Mouse (Mus musculus): Measurements from ENCODE around the gene Lck. TPM values are rescaled to one million over a fixed set of nuclear protein-coding genes. Genes with fewer than 3 reads are reported as not detected.

Gene Lck
- polyA plus RNA-seq, 1 experiment, result 2.1 TPM

- Histone ChIP-seq H3K79me2 (ENCODE audit: control insufficient read depth, insufficient read depth) (no peaks in the 10 kb centered on the region), H3K4me3 (no peak overlapping the region), H3K4me2 (ENCODE audit: low read depth) (no peak overlapping the region), H3ac (ENCODE audit: control insufficient read depth, insufficient read length) (no peak overlapping the region), H3K27me3 (ENCODE audit: control insufficient read depth, insufficient read depth, insufficient read length) (no peaks in the 10 kb centered on the region), H3K36me3 (ENCODE audit: control insufficient read depth, insufficient read depth) (no peaks in the 10 kb centered on the region)
- TF ChIP-seq MAX (IDR thresholded peaks at IDR 0.05; ENCODE audit: low read depth), result no peak
- TF ChIP-seq TCF12 (IDR thresholded peaks at IDR 0.05; ENCODE audit: insufficient read depth, poor library complexity, severe bottlenecking), result no peak
- TF ChIP-seq POLR2A (IDR thresholded peaks at IDR 0.05; ENCODE audit: insufficient read length, low read depth), result no peak
- TF ChIP-seq TCF3 (IDR thresholded peaks at IDR 0.05; ENCODE audit: insufficient read length, low read depth), result no peak
- TF ChIP-seq E2F4 (IDR thresholded peaks at IDR 0.05; ENCODE audit: insufficient read depth), result no peak
- TF ChIP-seq REST (IDR thresholded peaks at IDR 0.05; ENCODE audit: insufficient read depth, insufficient read length), result no peak
- TF ChIP-seq POLR2AphosphoS2 (IDR thresholded peaks at IDR 0.05; ENCODE audit: insufficient read length, low read depth), result no peak
- no peak for TF ChIP-seq MYOG (IDR thresholded peaks at IDR 0.05; ENCODE audit: control insufficient read depth in 1 of 3, insufficient read depth in 1 of 3, insufficient read length in 2 of 3, low read depth in 2 of 3)
- no peak for TF ChIP-seq MYOD1 (IDR thresholded peaks at IDR 0.05; ENCODE audit: control insufficient read depth in 1 of 3, insufficient read length in 2 of 3, low read depth in 2 of 3)
- no peak for TF ChIP-seq USF1 (IDR thresholded peaks at IDR 0.05; ENCODE audit: low read depth)
- no peak for TF ChIP-seq CEBPB (IDR thresholded peaks at IDR 0.05; ENCODE audit: insufficient read depth, poor library complexity, severe bottlenecking)
- TF ChIP-seq SRF (IDR thresholded peaks at IDR 0.05; ENCODE audit: control insufficient read depth, insufficient read length, low read depth), result no peak
Observed at GRCm38 (mm10) chr4:129508237-129508515, 65.3 kb downstream of the Lck start.

GRCm38 (mm10) chr4:129507434-129508236 lies 65.8 kb downstream of the Lck start:
- Histone ChIP-seq H3K4me2 (ENCODE audit: low read depth) (no peak overlapping the region), H3K36me3 (ENCODE audit: control insufficient read depth, insufficient read depth) (no peaks in the 10 kb centered on the region), H3ac (ENCODE audit: control insufficient read depth, insufficient read length) (no peak overlapping the region), H3K79me2 (ENCODE audit: control insufficient read depth, insufficient read depth) (no peaks in the 10 kb centered on the region), H3K27me3 (ENCODE audit: control insufficient read depth, insufficient read depth, insufficient read length) (no peaks in the 10 kb centered on the region), H3K4me3 (no peak overlapping the region)
- TF ChIP-seq E2F4 (IDR thresholded peaks at IDR 0.05; ENCODE audit: insufficient read depth), result no peak
- no peak for TF ChIP-seq MYOG (IDR thresholded peaks at IDR 0.05; ENCODE audit: control insufficient read depth in 1 of 3, insufficient read depth in 1 of 3, insufficient read length in 2 of 3, low read depth in 2 of 3)
- no peak for TF ChIP-seq USF1 (IDR thresholded peaks at IDR 0.05; ENCODE audit: low read depth)
- TF ChIP-seq TCF12 (IDR thresholded peaks at IDR 0.05; ENCODE audit: insufficient read depth, poor library complexity, severe bottlenecking), result no peak
- no peak for TF ChIP-seq POLR2AphosphoS2 (IDR thresholded peaks at IDR 0.05; ENCODE audit: insufficient read length, low read depth)
- no peak for TF ChIP-seq CEBPB (IDR thresholded peaks at IDR 0.05; ENCODE audit: insufficient read depth, poor library complexity, severe bottlenecking)
- TF ChIP-seq TCF3 (IDR thresholded peaks at IDR 0.05; ENCODE audit: insufficient read length, low read depth), result no peak
- no peak for TF ChIP-seq MAX (IDR thresholded peaks at IDR 0.05; ENCODE audit: low read depth)
- no peak for TF ChIP-seq REST (IDR thresholded peaks at IDR 0.05; ENCODE audit: insufficient read depth, insufficient read length)
- TF ChIP-seq MYOD1 (IDR thresholded peaks at IDR 0.05; ENCODE audit: control insufficient read depth in 1 of 3, insufficient read length in 2 of 3, low read depth in 2 of 3), result no peak
- TF ChIP-seq SRF (IDR thresholded peaks at IDR 0.05; ENCODE audit: control insufficient read depth, insufficient read length, low read depth), result no peak
- TF ChIP-seq POLR2A (IDR thresholded peaks at IDR 0.05; ENCODE audit: insufficient read length, low read depth), result no peak

- H3ac ChIP-seq (ENCODE audit: control insufficient read depth, insufficient read length), result no peak overlapping the region
Observed at GRCm38 (mm10) chr4:129505511-129505910, 67.9 kb downstream of the Lck start.

GRCm38 (mm10) chr4:129502901-129503444 lies 70.5 kb downstream of the Lck start:
- H3K4me2 ChIP-seq (ENCODE audit: low read depth), result no peak overlapping the region
- no peak overlapping the region for H3ac ChIP-seq (ENCODE audit: control insufficient read depth, insufficient read length)
- H3K36me3 ChIP-seq (ENCODE audit: control insufficient read depth, insufficient read depth), result no peaks in the 10 kb centered on the region
- H3K79me2 ChIP-seq (ENCODE audit: control insufficient read depth, insufficient read depth), result no peaks in the 10 kb centered on the region
- TF ChIP-seq MAX (IDR thresholded peaks at IDR 0.05; ENCODE audit: low read depth) (no peak), POLR2AphosphoS2 (IDR thresholded peaks at IDR 0.05; ENCODE audit: insufficient read length, low read depth) (no peak), CEBPB (IDR thresholded peaks at IDR 0.05; ENCODE audit: insufficient read depth, poor library complexity, severe bottlenecking) (no peak), USF1 (IDR thresholded peaks at IDR 0.05; ENCODE audit: low read depth) (no peak), E2F4 (IDR thresholded peaks at IDR 0.05; ENCODE audit: insufficient read depth) (no peak)
- H3K27me3 ChIP-seq (ENCODE audit: control insufficient read depth, insufficient read depth, insufficient read length), result no peaks in the 10 kb centered on the region
- no peak overlapping the region for H3K4me3 ChIP-seq

More at GRCm38 (mm10) chr4:129505511-129505910, 67.9 kb downstream of the Lck start:
- Histone ChIP-seq H3K79me2 (ENCODE audit: control insufficient read depth, insufficient read depth) (no peaks in the 10 kb centered on the region), H3K27me3 (ENCODE audit: control insufficient read depth, insufficient read depth, insufficient read length) (no peaks in the 10 kb centered on the region), H3K4me3 (no peak overlapping the region), H3K36me3 (ENCODE audit: control insufficient read depth, insufficient read depth) (no peaks in the 10 kb centered on the region), H3K4me2 (ENCODE audit: low read depth) (no peak overlapping the region)
- TF ChIP-seq USF1 (IDR thresholded peaks at IDR 0.05; ENCODE audit: low read depth) (no peak), CEBPB (IDR thresholded peaks at IDR 0.05; ENCODE audit: insufficient read depth, poor library complexity, severe bottlenecking) (no peak), MYOG (IDR thresholded peaks at IDR 0.05; ENCODE audit: control insufficient read depth in 1 of 3, insufficient read depth in 1 of 3, insufficient read length in 2 of 3, low read depth in 2 of 3) (no peak), REST (IDR thresholded peaks at IDR 0.05; ENCODE audit: insufficient read depth, insufficient read length) (no peak), TCF12 (IDR thresholded peaks at IDR 0.05; ENCODE audit: insufficient read depth, poor library complexity, severe bottlenecking) (no peak), TCF3 (IDR thresholded peaks at IDR 0.05; ENCODE audit: insufficient read length, low read depth) (no peak), E2F4 (IDR thresholded peaks at IDR 0.05; ENCODE audit: insufficient read depth) (no peak), SRF (IDR thresholded peaks at IDR 0.05; ENCODE audit: control insufficient read depth, insufficient read length, low read depth) (no peak), MAX (IDR thresholded peaks at IDR 0.05; ENCODE audit: low read depth) (no peak), POLR2A (IDR thresholded peaks at IDR 0.05; ENCODE audit: insufficient read length, low read depth) (no peak), MYOD1 (IDR thresholded peaks at IDR 0.05; ENCODE audit: control insufficient read depth in 1 of 3, insufficient read length in 2 of 3, low read depth in 2 of 3) (no peak)

Measured in myocyte (in vitro differentiated cells).